Mouse (Mus musculus) regulatory T cell (primary cell): Measurements from ENCODE around the gene Dlx2.

Source experiments
- in situ Hi-C: fragments of 300-600 bp; cut with MboI, MseI; formaldehyde crosslinking; loops from one replicate; pipeline ENCODE4 v1.15.1; 2025; ENCODE audit warnings: high pct_unique_total_duplicates

Dlx2 gene

DNA sequence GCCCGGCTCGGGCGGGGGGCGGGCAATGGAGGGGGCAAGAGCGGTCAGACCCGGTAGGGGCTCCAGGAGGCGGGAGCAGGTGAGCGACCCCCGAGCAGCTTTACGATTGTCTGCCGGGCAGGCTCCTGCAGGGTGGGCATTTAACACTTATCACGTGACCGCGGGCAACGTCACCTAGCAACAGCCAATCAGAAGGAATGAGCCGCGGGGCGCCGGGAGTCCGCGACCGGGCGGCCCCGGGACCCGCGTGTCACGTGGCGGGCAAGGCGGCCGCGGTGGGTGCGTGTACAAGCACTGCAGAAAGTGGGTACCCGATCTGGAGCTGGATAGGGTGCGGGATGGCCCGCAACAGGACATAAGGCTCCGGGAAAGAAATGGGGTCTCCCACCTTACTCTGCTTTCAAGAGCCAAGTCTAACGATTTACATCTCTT lies at the start of gene Dlx2:
TSS of gene Dlx2 (minus strand) at position 115 of the 432 bp plus-strand sequence.
- in situ Hi-C loops: no loop called here

DNA sequence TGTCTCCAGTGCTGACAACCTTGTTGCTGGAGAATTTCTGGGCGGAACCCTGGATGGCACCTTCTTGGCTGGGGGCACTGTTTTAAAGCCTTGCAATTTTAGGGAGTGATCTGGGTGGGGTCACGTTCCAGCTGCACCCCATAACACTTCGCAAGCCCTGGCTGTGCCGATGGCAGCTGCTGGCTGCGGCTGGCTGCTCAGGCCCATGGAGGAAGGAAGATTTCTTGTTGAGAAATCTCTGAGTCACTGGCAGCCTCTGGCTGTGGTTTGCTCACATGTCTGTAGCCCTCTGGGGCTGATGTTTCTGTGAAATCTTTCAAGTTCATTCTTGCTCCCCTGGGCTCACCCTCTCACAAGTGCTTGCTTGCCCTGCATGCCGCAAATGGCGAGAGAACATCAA lies 47.9 kb upstream of the Dlx2 start:
- in situ Hi-C loops: loop anchor here (5.0 kb wide), 1 partner anchor 228 kb away; no protein-coding TSS in a partner anchor

DNA sequence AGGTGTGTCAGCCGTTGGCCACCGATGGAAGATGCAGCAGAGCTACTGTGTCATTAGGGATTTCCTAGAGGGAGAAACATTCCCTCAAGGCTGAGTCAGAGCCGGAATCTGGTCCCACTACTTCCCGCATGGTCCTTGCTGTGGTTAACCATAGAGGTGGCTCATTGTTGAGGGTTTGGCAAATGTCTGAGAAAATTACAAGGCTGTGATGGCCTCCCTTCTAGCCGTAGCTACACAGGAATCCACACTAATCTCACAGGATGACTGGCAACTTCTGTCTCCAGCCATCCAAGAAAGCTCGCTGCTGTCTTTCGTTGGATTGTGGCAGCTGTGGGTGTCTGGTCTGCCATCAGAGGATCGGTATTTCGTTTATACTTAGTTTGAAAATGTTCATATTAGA lies 42.6 kb upstream of the Dlx2 start:
- in situ Hi-C loops: no loop called here

DNA sequence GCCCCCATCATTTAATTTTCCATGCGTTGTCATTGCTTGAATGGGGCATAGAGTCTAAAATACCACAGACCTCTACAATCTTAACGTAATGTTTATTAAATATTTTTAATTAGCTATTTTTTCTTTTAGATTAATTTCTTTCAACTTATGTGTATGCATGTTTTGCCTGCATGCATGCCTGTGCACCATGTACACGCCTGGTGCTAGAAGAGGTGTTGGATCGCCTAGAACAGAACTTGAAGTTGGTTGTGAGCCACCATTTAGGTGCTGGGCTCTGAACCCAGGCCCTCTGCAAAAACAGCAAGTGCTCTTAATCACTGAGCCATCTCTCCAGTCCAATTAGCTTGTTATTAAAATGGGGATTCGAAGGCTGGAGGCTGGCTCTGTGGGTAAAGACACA lies 34.9 kb upstream of the Dlx2 start:
- in situ Hi-C loops: no loop called here

DNA sequence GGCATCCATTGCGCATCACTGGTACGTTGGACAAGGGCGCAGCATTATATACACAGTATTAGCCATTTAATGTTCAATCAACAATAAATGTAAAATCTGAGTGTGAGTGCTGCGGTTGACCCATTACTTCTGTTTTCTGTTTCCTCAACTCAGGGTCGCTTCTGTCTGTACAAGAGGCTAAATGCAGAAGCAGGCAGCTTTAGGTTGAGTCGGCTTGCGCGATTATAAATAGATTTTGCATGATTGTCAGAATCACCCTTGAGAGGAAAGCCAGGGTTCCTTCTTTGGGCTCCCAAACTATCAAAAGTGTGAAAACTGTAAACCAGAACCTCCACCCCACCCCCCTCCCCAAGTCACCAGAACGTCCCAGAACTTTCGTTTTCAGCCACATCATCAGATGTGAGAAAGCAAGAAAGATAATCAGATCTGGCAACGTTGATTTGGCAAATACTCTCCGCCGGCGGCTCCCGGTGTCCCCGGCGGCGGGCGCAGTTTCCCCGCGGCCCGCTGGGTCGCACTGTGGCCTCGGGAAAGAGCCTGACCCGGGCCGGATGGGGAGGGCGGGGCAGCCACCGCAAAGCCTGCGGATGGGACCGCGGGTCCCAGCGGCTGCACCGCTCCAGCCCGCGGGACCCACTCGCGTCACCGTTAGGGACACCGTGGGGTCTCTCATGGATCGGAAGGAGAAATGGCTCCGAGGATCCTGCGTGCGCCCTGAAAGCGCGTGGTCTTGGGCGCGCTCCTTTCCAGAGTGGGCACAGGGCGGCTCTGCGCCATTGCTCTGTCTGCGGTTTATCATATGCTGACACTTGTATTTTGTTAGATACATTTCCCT lies 34.3 kb upstream of the Dlx2 start:
- in situ Hi-C loops: no loop called here

DNA sequence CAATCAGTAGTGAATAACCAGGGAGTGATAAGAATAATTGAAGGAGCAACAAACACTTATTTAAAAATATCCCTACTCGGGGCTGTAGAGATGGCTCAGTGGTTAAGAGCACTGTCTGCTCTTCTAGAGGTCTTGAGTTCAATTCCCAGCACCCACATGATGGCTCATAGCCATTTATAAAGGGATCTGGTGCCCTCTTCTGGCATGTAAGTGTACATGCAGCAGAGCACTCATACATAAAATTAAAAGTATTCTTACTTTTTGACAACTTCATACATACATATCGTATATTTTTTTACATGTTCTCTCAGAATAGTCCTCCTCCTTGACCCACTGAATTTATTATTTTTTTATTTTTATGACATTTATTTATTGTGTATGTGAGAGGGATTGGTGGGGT lies 30.5 kb upstream of the Dlx2 start:
- in situ Hi-C loops: no loop called here

DNA sequence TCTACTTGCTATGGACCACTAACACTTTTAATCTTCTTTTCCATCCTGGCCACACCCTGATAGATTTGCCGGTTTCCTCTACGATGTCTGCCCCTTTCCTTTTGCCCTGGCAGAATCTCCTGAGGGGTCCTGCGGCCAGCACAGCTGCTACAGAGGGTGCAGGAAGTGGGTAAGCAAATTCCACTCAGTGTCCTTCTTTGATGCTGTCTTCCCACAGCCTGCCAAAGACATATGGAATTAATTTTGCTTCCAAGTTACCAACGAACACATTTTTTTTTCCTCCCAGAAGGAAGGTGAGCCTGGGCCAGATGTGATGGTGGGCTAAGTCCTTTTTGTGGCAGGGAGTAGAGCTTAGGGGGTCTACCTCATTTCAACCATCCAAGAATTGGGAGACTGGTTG lies 27.2 kb upstream of the Dlx2 start:
- in situ Hi-C loops: no loop called here

DNA sequence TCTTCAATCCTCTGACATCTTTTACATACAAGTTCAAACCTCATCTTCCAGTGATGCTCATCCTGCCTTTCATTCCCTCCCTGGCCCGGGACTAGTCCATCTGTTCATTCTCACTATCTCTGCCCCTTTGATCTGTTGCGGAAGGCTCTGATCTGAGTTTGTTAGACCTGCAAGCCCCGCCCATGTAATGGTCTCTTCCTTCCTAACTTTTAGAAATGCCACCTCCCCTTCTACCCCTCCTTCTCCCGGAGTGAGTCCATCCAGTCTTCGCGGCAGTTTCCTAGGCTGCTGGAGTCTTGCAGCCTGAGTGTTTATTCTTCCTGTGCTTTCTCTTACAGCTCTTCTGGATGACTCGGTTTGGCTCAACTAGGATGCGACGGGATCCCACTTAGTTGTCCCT lies 19.9 kb upstream of the Dlx2 start:
- in situ Hi-C loops: loop anchor here (5.0 kb wide), 1 partner anchor 269 kb away; no protein-coding TSS in a partner anchor

DNA sequence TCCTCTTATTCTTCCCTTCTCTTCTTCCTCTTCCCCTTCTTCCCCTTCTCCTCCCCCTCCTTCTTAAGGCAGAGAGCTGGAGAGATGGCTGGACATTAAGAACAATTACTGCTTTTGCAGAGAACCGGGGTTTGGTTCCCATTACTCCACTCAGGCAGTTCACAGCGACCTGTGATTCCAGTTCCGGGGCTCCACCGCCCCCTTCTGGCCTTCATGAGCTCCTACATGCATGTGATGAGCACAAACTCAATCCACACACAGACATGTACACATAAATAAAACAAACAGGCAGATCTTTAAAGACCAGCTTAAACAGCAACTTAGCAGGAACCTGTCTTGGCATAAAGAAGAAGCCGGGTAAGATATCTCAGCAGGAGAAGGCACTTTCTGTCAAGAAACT lies 9.5 kb upstream of the Dlx2 start:
- in situ Hi-C loops: no loop called here

DNA sequence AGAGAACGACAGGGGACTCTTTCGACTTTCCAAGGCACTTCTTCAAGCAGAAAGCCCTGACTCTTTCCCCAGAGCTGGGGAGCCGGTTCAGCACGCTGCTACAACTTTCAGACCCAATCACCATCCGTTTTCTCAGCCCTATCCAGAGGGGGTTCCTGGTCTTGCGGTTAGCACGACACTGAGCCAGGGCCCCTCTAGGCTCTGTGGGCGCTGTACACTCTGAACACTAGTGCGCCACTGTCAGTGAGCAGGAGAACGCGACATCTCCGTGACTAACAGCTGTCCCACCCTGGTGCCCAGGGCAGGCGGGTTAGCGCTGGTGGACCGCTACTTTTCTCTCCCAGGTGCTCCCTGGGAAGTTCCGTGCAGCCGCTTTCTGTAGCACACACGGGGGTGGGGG lies 5.2 kb upstream of the Dlx2 start:
- in situ Hi-C loops: no loop called here

DNA sequence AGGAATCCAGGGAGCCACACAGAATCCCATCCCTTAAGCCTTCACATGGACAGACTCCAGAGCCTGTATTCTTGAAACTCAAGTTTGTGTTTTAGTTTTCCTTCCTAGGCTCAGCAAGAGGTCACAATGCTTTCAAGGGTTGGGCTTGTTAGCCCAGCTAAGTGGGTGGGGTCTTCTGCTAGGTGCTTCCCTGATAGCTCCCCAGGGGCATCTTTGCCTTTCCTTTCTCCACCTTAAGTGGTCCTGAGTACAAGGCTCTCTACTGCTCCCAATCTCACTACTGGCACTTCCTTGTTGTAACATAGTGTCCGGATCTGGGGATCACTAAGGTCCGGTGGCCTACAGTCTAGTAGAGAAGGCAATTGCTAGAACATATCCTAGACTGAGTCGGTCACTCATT lies 3.8 kb upstream of the Dlx2 start:
- in situ Hi-C loops: no loop called here

DNA sequence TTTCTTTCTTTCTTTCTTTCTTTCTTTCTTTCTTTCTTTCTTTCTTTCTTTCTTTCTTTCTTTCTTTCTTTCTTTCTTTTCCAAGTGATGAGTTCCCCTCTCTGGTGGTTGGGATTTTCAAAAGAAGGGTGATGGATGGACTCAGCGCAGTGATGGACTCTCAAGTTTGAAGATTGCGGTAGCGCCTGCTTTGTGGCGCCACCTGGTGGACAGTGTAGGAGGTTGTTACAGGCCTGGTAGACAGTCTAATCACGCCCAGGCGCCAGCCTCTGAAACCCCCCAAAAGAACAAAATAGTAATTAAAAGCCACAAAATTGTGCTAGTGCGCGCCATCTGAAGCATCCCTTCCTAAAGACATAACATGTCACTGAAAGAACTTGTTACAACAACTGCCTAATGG lies 1.3 kb upstream of the Dlx2 start:
- in situ Hi-C loops: no loop called here

DNA sequence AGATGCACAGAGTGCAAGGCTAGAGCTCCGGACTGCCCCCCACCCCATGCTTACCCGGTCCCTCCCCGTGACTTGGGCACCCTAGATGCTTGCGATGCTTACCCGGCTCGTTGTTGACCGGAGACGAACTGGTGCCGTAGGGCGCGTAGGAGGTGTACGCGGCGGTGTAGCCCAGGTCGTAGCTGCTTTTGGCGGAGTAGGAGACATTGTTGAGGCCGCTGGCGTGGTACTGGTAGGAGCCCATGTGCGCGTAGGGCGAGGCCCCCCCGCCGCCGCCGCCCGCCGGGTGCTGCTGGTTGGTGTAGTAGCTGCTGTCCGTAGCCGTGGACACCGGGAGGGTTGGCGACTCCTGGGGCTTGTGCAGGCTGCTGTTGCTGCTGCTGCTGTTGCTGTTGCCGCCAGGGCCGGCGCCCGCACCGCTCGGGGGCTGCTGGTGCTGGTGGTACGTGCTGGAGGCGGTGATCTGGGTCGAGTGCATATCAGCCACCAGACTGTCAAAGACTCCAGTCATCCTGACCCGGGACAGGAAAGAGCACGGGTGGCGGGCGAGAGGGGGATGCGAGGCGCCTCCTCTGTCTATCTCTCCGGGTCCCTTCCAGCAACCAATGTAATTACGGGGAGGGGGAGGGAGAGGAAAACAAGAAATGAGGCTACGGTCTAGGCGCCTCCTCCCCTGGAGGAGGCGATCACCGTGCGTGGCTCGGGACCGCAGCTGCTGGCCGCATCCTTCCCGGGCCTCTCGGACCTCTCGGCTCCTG lies 493 bp downstream of the Dlx2 start:
- in situ Hi-C loops: no loop called here

DNA sequence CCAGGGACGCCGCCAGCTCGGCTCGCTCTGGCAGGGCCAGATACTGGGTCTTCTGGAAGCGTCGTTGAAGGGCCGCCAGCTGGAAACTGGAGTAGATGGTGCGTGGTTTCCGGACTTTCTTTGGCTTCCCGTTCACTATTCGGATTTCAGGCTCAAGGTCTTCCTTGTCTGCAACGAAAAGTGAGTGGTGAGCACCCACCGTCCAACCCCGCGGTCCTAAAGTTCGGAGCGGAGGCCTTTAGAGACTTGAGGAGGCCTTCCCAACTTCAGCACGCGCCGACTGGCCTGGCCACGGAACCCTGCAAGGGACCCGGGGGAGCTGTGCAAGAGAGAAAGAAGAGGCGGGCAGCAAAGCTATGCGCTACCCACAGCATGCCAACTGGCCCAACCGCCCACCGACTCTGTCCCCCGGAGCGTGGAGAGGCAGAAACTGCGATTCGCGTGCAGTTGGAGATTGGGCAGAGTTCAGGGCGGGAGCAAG lies 1.1 kb downstream of the Dlx2 start:
- in situ Hi-C loops: no loop called here

DNA sequence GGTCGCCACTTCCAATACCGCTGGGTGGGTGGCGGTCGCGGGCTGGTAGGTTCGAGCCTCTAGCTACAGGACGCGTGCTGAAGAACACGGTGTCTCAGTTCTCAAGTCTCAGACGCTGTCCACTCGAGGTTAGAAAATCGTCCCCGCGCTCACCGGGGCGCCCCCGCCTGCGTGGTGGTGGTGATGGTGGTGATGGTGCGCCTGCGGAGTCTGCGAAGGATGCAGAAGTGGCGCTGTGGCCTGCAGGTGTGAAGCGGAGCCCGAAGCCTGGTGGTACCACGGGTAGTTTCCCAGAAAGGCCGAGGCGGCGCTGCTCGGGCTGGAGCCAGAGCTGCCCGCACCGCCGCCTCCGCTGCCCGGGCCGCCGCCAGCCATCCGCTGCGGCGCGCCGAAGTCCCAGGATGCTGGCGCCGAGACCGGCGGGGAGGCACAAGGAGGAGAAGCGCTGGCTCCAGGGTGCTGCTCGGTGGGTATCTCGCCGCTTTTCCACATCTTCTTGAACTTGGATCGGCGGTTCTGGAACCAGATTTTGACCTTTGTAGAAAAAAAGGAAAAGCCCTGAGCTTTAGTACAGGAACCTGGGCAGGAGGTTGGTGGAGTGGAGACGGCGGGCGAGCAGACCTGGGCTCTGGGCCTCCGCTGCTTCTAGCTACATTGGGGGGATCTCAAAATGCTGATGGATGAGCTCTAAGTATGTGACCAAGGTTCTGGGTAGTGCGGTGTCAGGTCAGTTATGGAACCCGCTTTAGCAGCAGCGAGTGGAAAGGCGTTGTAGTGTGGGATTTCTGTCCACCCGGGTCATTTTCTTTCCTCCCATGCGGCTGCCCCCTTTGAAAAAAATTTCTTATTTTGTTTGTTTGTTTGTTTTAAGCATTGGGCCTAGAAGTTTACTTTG lies 1.9 kb downstream of the Dlx2 start:
- in situ Hi-C loops: loop anchor here (5.0 kb wide), 1 partner anchor 92 kb away; the partner anchor contains the start of gene Metap1d

DNA sequence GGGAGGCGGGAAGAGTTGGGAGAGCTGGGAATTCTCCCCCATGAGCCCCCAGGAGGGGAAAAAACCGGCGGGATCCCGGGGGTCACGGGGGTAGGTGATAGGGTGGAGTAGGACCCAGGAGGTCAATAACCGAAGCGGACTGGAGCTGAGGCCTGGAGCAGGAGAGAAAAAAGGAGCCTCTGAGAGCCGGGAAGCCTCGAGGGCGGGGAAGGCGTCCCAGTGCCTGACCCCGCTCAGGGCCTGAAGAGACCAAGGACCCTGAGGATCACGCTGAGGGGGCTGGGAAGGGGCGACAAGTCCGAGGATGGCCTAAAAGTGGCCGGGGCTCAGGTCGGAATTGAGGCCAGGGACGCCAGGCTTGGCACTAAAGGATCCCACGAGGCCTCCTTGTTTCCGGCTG lies 2.6 kb downstream of the Dlx2 start:
- in situ Hi-C loops: loop anchor here (5.0 kb wide), 1 partner anchor 92 kb away; the partner anchor contains the start of gene Metap1d

DNA sequence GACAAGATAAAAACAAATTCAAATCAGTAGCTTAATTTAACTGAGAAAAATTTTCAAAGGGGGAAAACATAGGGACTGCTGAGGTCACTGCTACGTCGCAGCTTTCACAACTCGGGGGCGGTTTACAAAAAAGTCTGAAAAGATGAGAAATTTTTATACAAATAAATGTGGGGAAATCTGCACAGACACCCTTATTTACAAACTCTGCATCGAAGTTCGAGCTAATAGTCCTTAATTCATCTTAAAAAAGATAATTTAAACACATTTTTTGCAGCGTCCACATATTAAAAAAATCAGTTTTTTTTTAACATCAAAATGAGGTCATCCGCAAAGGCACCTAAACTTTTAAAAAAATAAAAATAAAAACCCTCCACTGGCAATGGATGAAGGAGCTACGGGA lies 3.0 kb downstream of the Dlx2 start:
- in situ Hi-C loops: loop anchor here (5.0 kb wide), 1 partner anchor 91 kb away; the partner anchor contains the start of gene Metap1d

DNA sequence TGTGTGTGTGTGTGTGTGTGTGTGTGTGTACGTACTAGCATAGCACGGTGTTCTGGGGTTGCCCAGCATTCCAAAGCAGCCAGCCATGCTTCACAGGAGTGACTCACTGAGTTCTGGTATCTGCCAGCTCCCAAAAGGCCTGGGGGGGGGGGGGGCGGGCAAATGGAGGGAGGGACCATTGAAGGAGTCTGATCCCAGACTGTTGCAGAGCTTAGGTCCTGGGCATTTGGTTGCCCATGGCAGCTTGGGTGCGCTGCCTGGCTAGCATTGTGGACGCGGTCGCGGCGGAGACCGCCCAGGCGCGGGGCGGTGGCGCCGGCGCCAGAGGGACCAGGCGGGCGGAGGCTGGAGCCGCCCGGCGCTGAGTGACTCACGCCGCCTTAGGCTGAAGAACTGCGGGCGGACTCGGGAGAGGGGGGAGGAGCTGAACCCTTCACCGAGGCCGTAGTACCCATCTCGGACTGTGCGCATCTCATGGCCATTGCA lies 3.7 kb downstream of the Dlx2 start:
- in situ Hi-C loops: loop anchor here (5.0 kb wide), 1 partner anchor 91 kb away; the partner anchor contains the start of gene Metap1d

DNA sequence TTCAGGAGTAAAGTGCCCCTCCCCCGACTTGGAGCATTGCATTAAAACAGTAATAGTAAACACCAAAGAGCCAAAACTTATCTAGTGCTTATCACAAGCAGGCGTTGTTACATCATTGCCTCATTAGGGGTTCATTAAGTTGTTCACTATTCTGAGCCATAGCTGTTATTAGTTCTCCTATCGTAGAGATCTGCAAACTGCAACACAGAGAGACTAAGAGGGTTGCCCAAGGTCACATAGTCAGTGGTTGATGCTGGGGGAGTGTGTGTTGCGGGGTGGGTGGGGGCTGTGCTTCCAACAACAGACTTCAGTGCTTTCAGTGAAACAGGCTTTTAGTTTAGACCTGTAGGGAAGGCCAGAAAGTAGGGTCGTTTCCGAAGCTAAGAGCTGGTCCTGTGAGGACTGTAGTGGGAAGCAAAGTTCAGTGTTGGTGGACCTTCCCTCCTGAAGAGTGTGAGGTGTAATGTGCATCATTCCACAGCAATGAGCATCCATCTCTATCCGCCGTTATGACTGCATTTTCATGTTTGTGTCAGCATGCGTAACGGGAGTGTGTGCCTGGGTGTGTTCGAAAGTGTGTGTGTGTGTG lies 4.2 kb downstream of the Dlx2 start:
- in situ Hi-C loops: loop anchor here (5.0 kb wide), 1 partner anchor 90 kb away; the partner anchor contains the start of gene Metap1d

DNA sequence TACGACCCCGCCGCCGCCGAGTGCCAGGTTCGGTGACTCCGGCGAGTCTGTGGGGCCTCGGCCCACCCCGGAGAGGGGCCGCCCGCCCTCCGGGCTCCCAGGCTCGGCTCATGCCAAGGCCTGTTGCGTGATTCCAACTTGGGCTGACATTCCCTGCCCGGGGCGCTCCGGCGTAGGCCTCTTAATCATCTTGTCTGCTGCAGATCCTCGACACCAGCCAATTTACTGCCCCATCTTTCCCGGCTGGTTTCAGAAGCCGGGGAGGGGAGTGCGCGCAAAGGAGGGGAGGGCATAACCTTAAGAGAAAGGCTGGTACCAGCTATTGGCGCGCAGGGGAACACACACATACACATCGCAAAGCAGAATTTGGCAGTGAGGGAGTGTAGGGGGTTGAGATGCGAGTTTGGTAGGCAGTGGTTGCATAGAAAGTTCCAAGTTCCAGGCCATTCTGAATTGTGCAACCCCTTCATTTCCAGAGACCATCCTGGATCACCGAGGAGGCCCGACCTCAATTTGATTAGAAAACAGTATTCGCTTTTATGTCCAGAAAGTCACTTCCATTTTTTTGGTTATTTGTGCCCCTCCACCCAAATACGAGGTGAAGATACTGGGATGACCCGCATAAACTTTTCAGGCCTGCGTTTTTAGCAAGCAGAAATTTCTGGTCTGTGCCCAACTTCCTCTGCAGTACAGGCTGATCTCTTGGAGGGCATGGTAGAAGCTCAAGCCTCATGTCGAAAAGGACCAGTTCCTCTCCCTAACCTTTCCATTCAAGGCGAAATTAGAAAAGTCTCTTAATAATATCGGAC lies 4.9 kb downstream of the Dlx2 start:
- in situ Hi-C loops: loop anchor here (5.0 kb wide), 1 partner anchor 89 kb away; the partner anchor contains the start of gene Metap1d
